Comparison of ENCODE assay signal across 8 mouse cellular contexts in the genomic region with DNA sequence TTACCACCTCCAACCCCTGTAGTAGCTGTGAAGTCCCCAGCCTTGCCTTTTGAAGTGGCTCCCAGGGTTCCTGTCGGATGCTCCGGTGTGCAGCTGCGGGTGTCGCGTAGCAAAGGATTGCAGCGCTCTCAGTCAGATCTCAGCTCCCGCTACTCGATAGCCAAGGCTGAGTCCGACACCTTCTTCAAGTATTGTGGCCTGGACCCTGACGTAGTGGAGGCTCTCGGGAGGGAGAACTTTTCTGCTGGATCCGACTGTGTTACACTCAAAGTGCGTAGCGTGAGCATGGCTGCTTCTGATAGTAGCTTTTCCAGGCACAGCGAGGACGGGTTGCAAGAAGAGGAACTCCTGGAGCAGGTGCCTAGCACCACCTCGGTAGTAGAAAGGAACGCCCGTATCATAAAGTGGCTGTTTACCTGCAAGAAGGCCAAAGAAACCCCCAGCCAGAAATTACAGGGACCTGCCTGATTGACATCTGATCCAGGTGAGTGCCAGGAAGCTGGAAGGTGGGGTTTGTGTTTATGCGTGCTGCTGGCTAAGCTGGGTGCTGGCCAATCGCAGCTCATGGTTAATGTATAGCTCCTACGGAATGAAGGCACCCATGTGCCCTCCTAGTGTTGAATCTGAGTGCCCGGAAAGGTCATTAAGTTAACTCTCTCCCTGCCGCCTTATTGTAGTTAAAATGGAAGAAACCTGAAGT. TPM values are rescaled to one million over a fixed set of nuclear protein-coding genes. Genes with fewer than 3 reads are reported as not detected.
DNase-seq lines count a peak whose midpoint lies in the region; ATAC-seq and TF ChIP-seq lines count a peak whose summit lies in the region.

No protein-coding gene starts in this region.

- DNase-seq in ovary, postnatal 36 days (ENCODE audit: low spot score), result peak; percentile 29
- DNase-seq in ovary, postnatal 14 days (ENCODE audit: low spot score), result no peak
- peak; percentile 72 to 87 for DNase-seq in kidney, postnatal 25 days

- no peak overlapping the region for H3K27ac ChIP-seq in cortical plate, adult 2 months (ENCODE audit: insufficient read depth, low read length)
- no peak overlapping the region for H3K27ac ChIP-seq in heart, embryonic 15.5 days
- H3K27ac ChIP-seq in stomach, embryonic 16.5 days (ENCODE audit: low read length), result peak overlapping the region; percentile 66

- no peak for ATAC-seq in heart, embryonic 15.5 days (replicated peaks; ENCODE audit: insufficient number of reproducible peaks, insufficient read depth, low FRiP score, low read depth)
- peak; percentile 45 for ATAC-seq in megakaryocyte progenitor cell, adult 5-6 weeks (replicated peaks; ENCODE audit: poor library complexity)
- peak; percentile 83 for ATAC-seq in stomach, embryonic 16.5 days (ENCODE audit: insufficient read depth, low FRiP score)
- no peak for ATAC-seq in CD4-positive, CD25-positive, alpha-beta regulatory T cell, adult 4 months

- peak overlapping the region; percentile 48; the same call in 1 of the 2 replicates for H3K9ac ChIP-seq in heart, embryonic 15.5 days
- H3K9ac ChIP-seq in stomach, embryonic 16.5 days (ENCODE audit: low read length), result peak overlapping the region; percentile 72

- no peaks in the 10 kb centered on the region for H3K9me3 ChIP-seq in heart, embryonic 15.5 days (replicated peaks)
- no peaks in the 10 kb centered on the region for H3K9me3 ChIP-seq in stomach, embryonic 16.5 days (replicated peaks; ENCODE audit: control insufficient read depth, low read length)

- 2% methylated on average over 24 of the region's 24 CpGs for WGBS in heart, embryonic 15.5 days
- WGBS in stomach, embryonic 16.5 days, result 3% methylated on average over 24 of the region's 24 CpGs

- peaks cover 42% of the 10 kb centered on the region for H3K27me3 ChIP-seq in heart, embryonic 15.5 days
- H3K27me3 ChIP-seq in stomach, embryonic 16.5 days (ENCODE audit: control insufficient read depth, insufficient read depth, low read length), result peaks cover 6% of the 10 kb centered on the region; the same call in 1 of the 2 replicates

- no peak for TF ChIP-seq CTCF in cortical plate, adult 2 months (IDR thresholded peaks at IDR 0.05; ENCODE audit: extremely low read depth, insufficient read depth, low read length)

- H3K36me3 ChIP-seq in heart, embryonic 15.5 days, result no peaks in the 10 kb centered on the region
- H3K36me3 ChIP-seq in stomach, embryonic 16.5 days (ENCODE audit: control insufficient read depth, insufficient read depth, low read length), result no peaks in the 10 kb centered on the region

- no peak for TF ChIP-seq POLR2A in cortical plate, adult 2 months (IDR thresholded peaks at IDR 0.05; ENCODE audit: extremely low read depth, insufficient read depth, low read length)

- H3K4me2 ChIP-seq in heart, embryonic 15.5 days, result peak overlapping the region; percentile 97
- H3K4me2 ChIP-seq in stomach, embryonic 16.5 days (ENCODE audit: low read depth, low read length), result peak overlapping the region; percentile 48

- peaks cover 3% of the 10 kb centered on the region; the same call in 1 of the 2 replicates for H3K4me1 ChIP-seq in cortical plate, adult 2 months (ENCODE audit: control insufficient read depth, insufficient read depth, low read length)
- H3K4me1 ChIP-seq in heart, embryonic 15.5 days (replicated peaks), result peaks cover 16% of the 10 kb centered on the region
- H3K4me1 ChIP-seq in stomach, embryonic 16.5 days (ENCODE audit: control insufficient read depth, insufficient read depth, low read length), result 0 out of 2 replicates have a peak, but pooled peaks cover 6% of the 10 kb centered on the region

- H3K4me3 ChIP-seq in cortical plate, adult 2 months (ENCODE audit: insufficient read depth, low read length), result peak overlapping the region; percentile 24
- H3K4me3 ChIP-seq in heart, embryonic 15.5 days, result peak overlapping the region; percentile 53
- peak overlapping the region; percentile 52 for H3K4me3 ChIP-seq in stomach, embryonic 16.5 days (replicated peaks; ENCODE audit: low read length)

RNA-seq across cellular contexts. Expression of a gene that starts 1.3 kb away (rescaled TPM):
- 0.04 TPM in 1 of 2 replicates, not detected in the other for polyA plus RNA-seq in cortical plate, adult 2 months (2012; rRNA removed)
- polyA plus RNA-seq in heart, embryonic 15.5 days (2015; fragmentation: Nextera tagmentation; extraction: Ambion mirVana), result 3.1 and 3.4 TPM in 2 replicates
- total RNA-seq in megakaryocyte progenitor cell, adult 5-6 weeks (2015), result 0.05 and 0.64 TPM in 2 replicates
- total RNA-seq in megakaryocyte progenitor cell, adult 5-6 weeks (2017), result 0.07 and 0.08 TPM in 2 replicates
- 11.4 and 12.9 TPM in 2 replicates for polyA plus RNA-seq in stomach, embryonic 16.5 days (2015; fragmentation: Nextera tagmentation; extraction: Ambion mirVana)
- polyA plus RNA-seq in CD4-positive, CD25-positive, alpha-beta regulatory T cell, adult 4 months (2017; shearing (Covaris generic)), result under 1 TPM in 1 of 2 experiments, not detected in 1; 0.11 TPM

Comparison
In these comparisons a context has a peak if more than half of its experiments do, and no peak if none do; other contexts are left out.
1. ATAC-seq: peak in megakaryocyte progenitor cell, adult 5-6 weeks (single experiment) and stomach, embryonic 16.5 days (single experiment); none in heart, embryonic 15.5 days (single experiment) and CD4-positive, CD25-positive, alpha-beta regulatory T cell, adult 4 months (single experiment).
2. Peak in every context shown above with its lines, with median percentiles within 50 percentile points of each other: H3K4me3 ChIP-seq.